Mouse (Mus musculus): ENCODE measurements around the gene Cplx3. TPM values are rescaled to one million over a fixed set of nuclear protein-coding genes. Genes with fewer than 3 reads are reported as not detected.

Gene Cplx3
- total and polyA plus RNA-seq, 3 experiments = not detected

DNA sequence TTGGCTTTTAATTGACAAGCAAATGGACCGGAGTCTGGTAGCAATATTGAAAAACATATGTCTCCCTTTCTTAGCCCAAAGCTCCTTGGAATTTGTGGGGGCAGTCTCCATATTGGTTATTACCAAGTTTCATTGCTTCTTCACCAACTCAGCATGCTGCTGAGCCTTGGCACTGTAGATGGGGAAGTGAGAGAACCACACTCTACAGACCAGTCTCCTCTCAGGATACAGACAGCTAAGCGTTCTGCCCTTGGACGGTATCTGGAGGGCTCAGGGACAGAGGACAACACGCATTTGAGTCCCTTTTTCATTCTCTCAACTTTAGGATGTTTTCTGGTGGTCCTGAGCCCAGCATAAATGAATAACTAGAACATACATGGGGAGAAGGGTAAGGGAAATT is 47.5 kb downstream of the Cplx3 start:
- peaks cover 2 to 28% of the 10 kb centered on the region in 2 experiments for H3K4me1 ChIP-seq (ENCODE audit: control insufficient read depth in 1 of 2, insufficient read depth in 2 of 2, low read length in 2 of 2)
- no peaks in the 10 kb centered on the region for H3K9me3 ChIP-seq (replicated peaks; ENCODE audit: insufficient read depth, low read length)
- DNase-seq (ENCODE audit: low read depth, low spot score) = peak; percentile 12
- H3K4me3 ChIP-seq (ENCODE audit: control insufficient read depth in 1 of 2, insufficient read depth in 1 of 2, low read depth in 2 of 2, low read length in 2 of 2) = no peak overlapping the region
- no peaks in the 10 kb centered on the region for H3K27me3 ChIP-seq (ENCODE audit: control insufficient read depth in 1 of 2, insufficient read depth in 2 of 2, low read length in 2 of 2)
- no peak overlapping the region for H3K9ac ChIP-seq (ENCODE audit: control insufficient read depth, low read depth, low read length, poor library complexity, severe bottlenecking)
- no peak for TF ChIP-seq E2F4 (IDR thresholded peaks at IDR 0.05; ENCODE audit: borderline replicate concordance, low read depth, low read length)
- no peak for TF ChIP-seq ZMIZ1 (IDR thresholded peaks at IDR 0.05; ENCODE audit: low read depth, low read length)
- no peak for TF ChIP-seq MXI1 (IDR thresholded peaks at IDR 0.05; ENCODE audit: low read depth, low read length)
- TF ChIP-seq MAX (IDR thresholded peaks at IDR 0.05; ENCODE audit: low read length) = no peak
- no peak for TF ChIP-seq TCF12 (IDR thresholded peaks at IDR 0.05; ENCODE audit: low read depth, low read length)
- no peak for TF ChIP-seq NELFE (IDR thresholded peaks at IDR 0.05; ENCODE audit: low read depth, low read length)
- no peak for TF ChIP-seq RAD21 (IDR thresholded peaks at IDR 0.05; ENCODE audit: low read depth, low read length)
- TF ChIP-seq GABPA (IDR thresholded peaks at IDR 0.05; ENCODE audit: low read depth, low read length) = no peak
- no peak for TF ChIP-seq CHD1 (IDR thresholded peaks at IDR 0.05; ENCODE audit: low read depth, low read length)
- no peak for TF ChIP-seq SIN3A (IDR thresholded peaks at IDR 0.05; ENCODE audit: low read length)
- no peak for TF ChIP-seq TBP (IDR thresholded peaks at IDR 0.05; ENCODE audit: low read depth, low read length)
- TF ChIP-seq CTCF (IDR thresholded peaks at IDR 0.05 in 2 of 3, conservative IDR thresholded peaks at IDR 0.05 in 1 of 3; ENCODE audit: control insufficient read depth in 1 of 3, insufficient read depth in 1 of 3, low read depth in 2 of 3, low read length in 3 of 3, poor library complexity in 1 of 3, severe bottlenecking in 1 of 3) = no peak
- H3K36me3 ChIP-seq (ENCODE audit: control insufficient read depth in 1 of 2, insufficient read depth in 2 of 2, low read length in 2 of 2) = peaks cover 0 to 22% of the 10 kb centered on the region in 2 experiments
- H3K79me2 ChIP-seq (ENCODE audit: control insufficient read depth, insufficient read depth, low read length, poor library complexity) = peaks cover 14% of the 10 kb centered on the region
- no peak overlapping the region for H3K27ac ChIP-seq (ENCODE audit: control insufficient read depth, low read depth, low read length)

DNA sequence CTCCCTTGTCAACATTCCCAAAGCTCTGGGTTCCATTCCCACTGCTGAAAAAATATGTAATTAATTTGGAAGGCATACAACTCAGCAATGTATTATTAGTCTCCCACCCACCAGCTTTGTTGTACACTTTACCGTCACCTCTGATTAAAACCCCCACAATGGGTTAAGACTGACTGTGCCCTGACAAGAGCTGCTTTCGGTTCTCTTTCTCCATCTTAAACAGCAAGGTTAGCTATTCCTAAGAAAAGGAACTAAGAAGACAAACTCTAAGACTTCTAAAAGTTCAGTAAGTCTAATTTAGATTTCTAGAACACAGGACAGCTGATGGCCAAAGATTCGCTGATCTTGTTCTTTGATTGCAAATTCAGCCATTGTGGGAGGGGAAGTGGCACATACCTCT is 48.9 kb downstream of the Cplx3 start:
- Histone ChIP-seq H3K36me3 (ENCODE audit: control insufficient read depth in 1 of 2, insufficient read depth in 2 of 2, low read length in 2 of 2) (peaks cover 0 to 16% of the 10 kb centered on the region in 2 experiments; a peak in 2 of 4 replicates), H3K79me2 (ENCODE audit: control insufficient read depth, insufficient read depth, low read length, poor library complexity) (peaks cover 4% of the 10 kb centered on the region), H3K9ac (ENCODE audit: control insufficient read depth, low read depth, low read length, poor library complexity, severe bottlenecking) (no peak overlapping the region), H3K27me3 (ENCODE audit: control insufficient read depth in 1 of 2, insufficient read depth in 2 of 2, low read length in 2 of 2) (no peaks in the 10 kb centered on the region), H3K4me3 (ENCODE audit: control insufficient read depth in 1 of 2, insufficient read depth in 1 of 2, low read depth in 2 of 2, low read length in 2 of 2) (no peak overlapping the region), H3K4me1 (ENCODE audit: control insufficient read depth in 1 of 2, insufficient read depth in 2 of 2, low read length in 2 of 2) (peaks cover under 1 to 22% of the 10 kb centered on the region in 2 experiments), H3K27ac (ENCODE audit: control insufficient read depth, low read depth, low read length) (no peak overlapping the region), H3K9me3 (replicated peaks; ENCODE audit: insufficient read depth, low read length) (no peaks in the 10 kb centered on the region)
- DNase-seq (ENCODE audit: low read depth, low spot score) = no peak
- no peak for TF ChIP-seq POLR2A (IDR thresholded peaks at IDR 0.05; ENCODE audit: control insufficient read depth in 1 of 2, insufficient read depth in 1 of 2, low read depth in 1 of 2, low read length in 2 of 2, poor library complexity in 1 of 2)
- TF ChIP-seq CHD1 (IDR thresholded peaks at IDR 0.05; ENCODE audit: low read depth, low read length) = no peak
- TF ChIP-seq SMC3 (IDR thresholded peaks at IDR 0.05; ENCODE audit: low read depth, low read length) = no peak
- no peak for TF ChIP-seq MXI1 (IDR thresholded peaks at IDR 0.05; ENCODE audit: low read depth, low read length)
- no peak for TF ChIP-seq UBTF (IDR thresholded peaks at IDR 0.05; ENCODE audit: borderline replicate concordance, insufficient read depth, low read depth, low read length)
- TF ChIP-seq BHLHE40 (IDR thresholded peaks at IDR 0.05; ENCODE audit: borderline replicate concordance, low read depth, low read length) = no peak
- no peak for TF ChIP-seq MAZ (IDR thresholded peaks at IDR 0.05; ENCODE audit: low read depth, low read length)
- no peak for TF ChIP-seq TAL1 (IDR thresholded peaks at IDR 0.05; ENCODE audit: low read length)
- TF ChIP-seq EP300 (IDR thresholded peaks at IDR 0.05; ENCODE audit: low read depth in 1 of 2, low read length in 2 of 2) = no peak
- no peak for TF ChIP-seq JUND (IDR thresholded peaks at IDR 0.05; ENCODE audit: low read depth, low read length)
- TF ChIP-seq POLR2AphosphoS5 (IDR thresholded peaks at IDR 0.05; ENCODE audit: borderline replicate concordance, low read depth, low read length) = no peak
- no peak for TF ChIP-seq GABPA (IDR thresholded peaks at IDR 0.05; ENCODE audit: low read depth, low read length)
- TF ChIP-seq CTCF (IDR thresholded peaks at IDR 0.05 in 2 of 3, conservative IDR thresholded peaks at IDR 0.05 in 1 of 3; ENCODE audit: control insufficient read depth in 1 of 3, insufficient read depth in 1 of 3, low read depth in 2 of 3, low read length in 3 of 3, poor library complexity in 1 of 3, severe bottlenecking in 1 of 3) = no peak
- no peak for TF ChIP-seq ZMIZ1 (IDR thresholded peaks at IDR 0.05; ENCODE audit: low read depth, low read length)
- no peak for TF ChIP-seq USF1 (IDR thresholded peaks at IDR 0.05; ENCODE audit: low read depth, low read length)
- no peak for TF ChIP-seq CHD2 (IDR thresholded peaks at IDR 0.05; ENCODE audit: low read length)
